Mouse (Mus musculus) layer of hippocampus, adult 2 months (tissue): ENCODE measurements around the gene Elavl1. TPM values are rescaled to one million over a fixed set of nuclear protein-coding genes. Genes with fewer than 3 reads are reported as not detected.
"Not testable (repeated sequence)": the region's sequence is repeated elsewhere in the genome, so short reads cannot be mapped to it uniquely, and the experiment has no call there.

Experiments used
- DNase-seq, 2 experiments: peaks; one replicate each; pipeline ENCODE4 v3.0.0; 2022; ENCODE audit warnings: low spot score in 2 of 2
- H3K27ac ChIP-seq: fragments of 200-600 bp; 2 replicates; pipeline ENCODE4 v1.8.1; 2022
- H3K4me3 ChIP-seq: fragments of 200-600 bp; 2 replicates; pipeline ENCODE4 v1.8.1; 2022; ENCODE audit warnings: mild to moderate bottlenecking
- CTCF ChIP-seq: fragments of 200-600 bp; conservative IDR thresholded peaks from 2 replicates; pipeline ENCODE4 v1.8.1; 2022; ENCODE audit warnings: antibody characterized with exemption, mild to moderate bottlenecking, moderate library complexity
- total RNA-seq, 2 experiments: library from RNA; stranded (reverse); gene quantifications; 2 replicates each; pipeline ENCODE4 v1.2.3; 2021

Gene Elavl1
- total RNA-seq, 2 experiments from 2014 or later = 78.6 to 81.1 TPM

DNA sequence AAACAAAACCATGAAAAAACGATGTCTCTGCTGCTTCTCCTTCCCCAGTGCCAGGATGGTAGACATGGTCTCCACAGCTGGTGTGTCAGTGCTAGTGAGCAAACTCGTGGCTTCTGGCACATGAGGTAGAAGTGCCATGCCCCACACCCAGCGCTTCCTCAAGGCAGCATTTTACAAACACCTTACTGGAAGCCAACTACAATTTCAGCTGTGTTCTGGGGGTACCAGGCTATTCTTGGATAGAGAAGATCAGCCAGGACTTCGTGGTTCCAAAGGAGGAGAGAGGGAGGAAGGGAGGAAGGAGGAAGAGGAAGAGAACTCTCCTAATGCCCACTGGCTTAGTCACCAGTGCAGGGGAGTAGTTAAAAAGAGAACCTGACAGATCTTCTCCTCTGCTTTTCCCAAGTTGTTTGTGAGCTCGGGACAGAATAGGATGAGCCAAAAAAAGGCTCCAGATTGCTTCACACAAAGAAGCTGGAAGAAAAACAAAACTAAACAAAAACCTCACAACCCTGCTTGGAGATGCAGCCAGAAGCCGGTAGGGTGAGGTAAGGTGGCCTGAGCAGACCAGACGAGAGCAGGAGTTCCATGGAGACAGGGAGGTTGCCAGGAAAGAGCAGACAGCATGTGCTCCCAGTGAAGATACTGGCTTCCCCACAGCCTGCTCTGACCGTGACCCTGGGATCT is 62.0 kb downstream of the Elavl1 start:
- no peak overlapping the region for H3K4me3 ChIP-seq
- no peak for TF ChIP-seq CTCF
- no peak for DNase-seq
- H3K27ac ChIP-seq = peak overlapping the region; percentile 39; the same call in 1 of the 2 replicates

DNA sequence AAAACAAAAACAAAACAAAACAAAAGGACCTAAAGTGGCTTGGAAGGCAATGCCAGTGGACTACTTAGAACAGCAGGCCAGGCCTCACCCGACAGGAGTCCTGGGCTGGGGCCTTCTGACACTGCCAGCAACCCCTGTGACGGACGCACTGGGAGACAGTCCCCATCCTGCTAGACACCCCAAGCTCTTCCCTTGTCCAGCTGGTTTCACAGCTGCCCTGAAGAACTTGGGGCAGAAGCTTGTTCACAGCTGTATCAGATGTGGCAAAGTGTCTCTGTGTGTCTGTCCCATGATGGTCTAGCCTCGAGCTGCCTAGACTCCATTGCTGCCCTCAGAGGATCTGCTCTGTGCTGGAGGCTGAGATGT is 65.4 kb downstream of the Elavl1 start:
- no peak for DNase-seq
- no peak for TF ChIP-seq CTCF
- Histone ChIP-seq H3K4me3 (no peak overlapping the region), H3K27ac (peak overlapping the region; percentile 97)

GRCm38 (mm10) chr8:4259125-4259804 is 65.9 kb downstream of the Elavl1 start, which contains the start of gene Ctxn1:
TSS of gene Ctxn1 (minus strand) at chr8:4259274.
- Histone ChIP-seq H3K4me3 (peak within 1 kb of the TSS; percentile 84), H3K27ac (peak within 1 kb of the TSS; percentile 97)
- no peak for TF ChIP-seq CTCF
- peak; percentile 94 to 96 for DNase-seq

DNA sequence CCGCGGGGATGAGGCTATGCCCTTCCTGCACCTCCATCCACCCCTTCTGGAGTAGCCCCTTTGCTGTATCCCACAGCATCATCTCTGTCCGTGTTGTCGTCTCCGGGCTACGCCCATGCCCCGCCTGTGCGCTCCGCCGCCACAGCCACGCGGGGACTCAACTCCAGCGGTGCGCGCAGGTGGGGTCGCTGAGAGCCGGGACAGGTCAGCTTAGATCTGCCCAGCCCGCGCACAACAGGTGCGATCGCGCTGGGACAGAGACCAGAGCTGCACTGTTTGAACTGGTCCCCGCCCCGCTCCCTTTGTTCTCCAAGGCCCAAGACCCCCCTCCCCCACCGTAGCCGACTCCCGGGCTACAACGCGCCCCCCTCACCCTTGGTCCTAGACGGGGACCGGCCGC is 66.5 kb downstream of the Elavl1 start:
- H3K4me3 ChIP-seq = peak overlapping the region; percentile 84
- no peak for DNase-seq
- peak overlapping the region; percentile 97 for H3K27ac ChIP-seq
- no peak for TF ChIP-seq CTCF

DNA sequence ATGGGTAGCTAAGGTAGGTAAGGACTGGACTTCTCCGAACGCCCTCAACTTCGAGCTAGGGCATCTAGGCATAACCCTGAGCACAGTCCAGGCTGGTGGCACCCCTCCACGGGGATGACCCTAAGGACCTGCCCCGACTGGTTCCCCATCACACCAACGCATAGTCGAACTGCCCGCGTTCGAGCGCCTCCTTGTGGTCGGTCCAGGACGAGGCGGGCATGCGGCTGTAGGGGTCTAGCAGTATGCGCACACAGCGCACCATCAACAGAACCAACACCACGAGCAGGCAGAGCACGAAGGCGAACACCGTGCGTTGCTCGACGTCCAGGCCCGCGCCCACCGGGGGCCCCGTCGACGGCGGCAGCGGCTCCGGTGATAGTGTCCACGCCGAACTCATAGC is 67.0 kb downstream of the Elavl1 start:
- TF ChIP-seq CTCF = peak; percentile 97
- DNase-seq = peak; percentile 82 to 88
- Histone ChIP-seq H3K27ac (peak overlapping the region; percentile 97), H3K4me3 (peak overlapping the region; percentile 84)

- no peak for DNase-seq
- TF ChIP-seq CTCF = no peak
- Histone ChIP-seq H3K4me3 (peak overlapping the region; percentile 84), H3K27ac (peak overlapping the region; percentile 97)
Measured at GRCm38 (mm10) chr8:4257350-4257749, 67.9 kb downstream of the Elavl1 start.

- H3K4me3 ChIP-seq = peak overlapping the region; percentile 84
Measured at GRCm38 (mm10) chr8:4256911-4257310, 68.3 kb downstream of the Elavl1 start.

GRCm38 (mm10) chr8:4255471-4255870 is 69.7 kb downstream of the Elavl1 start:
- H3K27ac ChIP-seq = peak overlapping the region; percentile 97
- H3K4me3 ChIP-seq, DNase-seq: not testable (repeated sequence)

More at GRCm38 (mm10) chr8:4256911-4257310, 68.3 kb downstream of the Elavl1 start:
- no peak for TF ChIP-seq CTCF
- peak; percentile 84 to 93 for DNase-seq
- H3K27ac ChIP-seq = peak overlapping the region; percentile 97

DNA sequence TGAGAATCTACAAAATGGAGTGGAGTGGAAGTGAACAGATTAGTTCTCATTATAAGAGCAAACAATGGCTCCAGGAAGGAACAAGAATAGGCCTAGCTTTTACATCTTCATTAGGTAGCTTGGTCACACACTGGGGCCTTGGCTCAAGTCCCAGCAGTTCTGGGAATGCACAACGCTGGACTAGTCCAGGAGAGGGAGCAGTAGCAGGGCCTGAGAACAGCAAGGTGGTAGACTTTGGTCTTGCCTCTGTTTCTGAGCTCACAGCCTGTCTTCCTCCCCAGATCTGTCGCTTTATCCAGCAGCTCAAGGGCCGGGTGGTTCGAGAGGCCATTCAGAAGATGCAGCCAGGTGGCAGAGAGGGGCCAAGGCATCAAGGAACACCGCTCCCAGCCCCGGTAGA is 71.2 kb downstream of the Elavl1 start:
- peak overlapping the region; percentile 97 for H3K27ac ChIP-seq
- peak; percentile 72 for TF ChIP-seq CTCF
- peak; percentile 64 to 65 for DNase-seq
- peak overlapping the region; percentile 95 for H3K4me3 ChIP-seq

DNA sequence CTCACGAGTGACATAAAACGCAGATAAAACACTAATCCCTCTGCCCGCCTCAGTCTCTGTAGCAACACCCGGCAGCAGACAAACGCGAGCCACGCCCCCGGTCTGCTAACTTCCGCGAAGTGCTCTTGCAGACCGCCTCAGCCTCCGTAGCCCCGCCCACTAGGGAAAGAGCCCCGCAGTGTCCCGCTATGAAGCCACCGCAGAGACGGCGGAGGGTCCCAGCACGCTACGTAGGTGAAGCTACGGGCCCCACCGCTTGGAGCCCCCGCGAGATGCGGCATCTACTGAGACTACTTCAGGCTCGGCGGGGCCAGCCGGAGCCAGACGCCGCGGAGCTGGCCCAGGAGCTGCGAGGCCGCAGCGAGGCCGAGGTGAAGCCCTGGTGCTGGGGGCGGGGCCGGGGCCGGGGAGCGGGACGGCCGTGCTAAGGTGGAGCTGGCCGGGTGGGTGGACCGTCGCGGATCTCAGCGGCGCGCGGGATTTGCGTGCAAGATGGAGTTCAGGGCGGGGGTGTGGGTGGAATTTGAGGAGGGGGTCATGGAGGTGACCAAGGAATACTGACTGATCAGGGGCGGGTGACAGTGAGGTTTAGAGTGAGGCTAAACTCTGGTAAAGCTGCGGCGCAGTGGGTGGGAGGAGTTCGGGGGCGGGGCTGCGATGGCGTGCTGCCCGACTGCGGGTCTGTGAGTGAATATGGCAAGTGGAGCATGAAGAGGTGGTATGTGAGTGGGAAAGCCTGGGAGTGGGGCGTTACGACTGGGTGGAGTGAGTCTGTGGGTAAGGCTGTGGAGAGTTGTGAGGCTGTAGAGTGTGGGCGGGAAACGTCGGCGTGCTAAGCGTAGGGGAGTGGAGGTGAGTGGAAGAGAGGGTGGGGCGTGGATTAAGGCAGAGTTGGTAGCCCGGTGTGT is 72.0 kb downstream of the Elavl1 start, which contains the start of gene Snapc2:
Snapc2 (plus strand) TSS at position 147 of the 908 bp plus-strand sequence.
- H3K27ac ChIP-seq = peak within 1 kb of the TSS; percentile 97
- DNase-seq = peak; percentile 94
- peak within 1 kb of the TSS; percentile 95 for H3K4me3 ChIP-seq
- no peak for TF ChIP-seq CTCF

DNA sequence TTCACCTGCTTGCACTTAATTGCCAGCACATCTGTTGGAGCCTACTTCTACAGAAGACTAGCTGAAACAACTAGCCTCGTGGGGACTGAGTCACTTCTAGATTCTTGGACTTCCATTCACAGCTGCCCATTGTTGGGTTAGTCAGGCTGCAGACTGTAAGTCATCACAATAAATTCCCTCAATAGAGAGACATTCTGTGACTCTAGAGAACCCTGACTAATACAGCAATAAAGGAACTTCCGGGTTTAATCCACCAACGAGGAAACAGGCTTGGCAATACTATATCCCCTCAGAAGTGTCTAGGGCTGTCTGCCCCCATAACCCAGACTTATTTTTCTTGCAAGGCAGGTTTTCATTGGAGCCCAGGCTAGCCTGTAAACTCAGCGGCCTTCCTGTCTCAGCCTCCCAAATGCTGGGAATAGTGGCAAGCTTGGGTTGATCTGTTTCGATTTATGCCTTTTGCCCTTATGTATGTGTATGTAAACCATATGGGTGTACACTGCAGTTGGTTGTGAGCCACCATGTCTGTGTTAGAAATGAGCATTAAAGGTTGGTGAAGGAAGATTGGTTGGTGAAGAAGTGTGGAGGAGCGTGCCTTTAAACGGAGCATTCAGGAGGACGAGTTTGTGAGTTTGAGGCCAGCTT is 73.0 kb downstream of the Elavl1 start:
- H3K27ac ChIP-seq = peak overlapping the region; percentile 97
- DNase-seq = no peak
- H3K4me3 ChIP-seq = peak overlapping the region; percentile 95
- no peak for TF ChIP-seq CTCF

DNA sequence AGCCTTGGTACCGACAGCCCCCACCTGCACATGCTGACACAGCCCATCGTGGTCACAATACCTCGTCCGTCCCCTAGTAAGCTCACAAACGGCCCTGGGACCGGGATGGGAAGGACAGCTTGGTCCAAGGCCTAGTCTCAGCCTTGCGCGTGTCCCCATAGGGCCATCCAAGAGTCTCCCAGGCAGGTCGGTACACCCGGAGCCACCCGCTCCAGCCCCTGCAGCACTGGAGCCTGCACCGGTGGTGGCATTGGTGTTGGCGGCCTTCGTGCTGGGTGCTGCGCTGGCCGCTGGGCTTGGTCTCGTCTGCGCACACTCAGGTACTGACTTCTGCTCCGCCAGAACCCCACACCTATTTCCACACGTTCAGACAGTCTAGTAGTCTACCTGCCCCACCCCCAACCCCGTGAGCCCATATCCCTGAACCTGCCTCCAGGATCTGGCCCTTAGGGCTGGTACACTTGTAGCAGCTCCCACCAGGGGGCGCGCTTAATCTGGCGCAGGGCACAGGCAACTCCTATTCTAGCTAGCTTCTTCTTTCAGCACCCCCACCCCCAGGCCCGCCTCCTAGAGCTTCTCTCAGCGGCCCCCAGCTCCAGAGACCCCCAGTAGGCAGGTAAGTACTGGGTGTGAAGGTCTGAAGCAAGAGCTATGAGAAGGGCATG is 74.8 kb downstream of the Elavl1 start:
- peak; percentile 97 for TF ChIP-seq CTCF

More for the DNA sequence above, 74.8 kb downstream of the Elavl1 start:
- Histone ChIP-seq H3K4me3 (no peak overlapping the region), H3K27ac (no peak overlapping the region)
- peak; percentile 86 to 91 for DNase-seq
